Mouse (Mus musculus): ENCODE results near the gene Zfp108. TPM values are rescaled to one million over a fixed set of nuclear protein-coding genes. Genes with fewer than 3 reads are reported as not detected.
A peak's percentile ranks its signal among the peaks of the same experiment; 100 is the strongest.

The Zfp108 gene
- polyA plus RNA-seq (2012; rRNA removed): 3.1 and 4.1 TPM in 2 replicates
- polyA plus RNA-seq (2014; fragmentation: Nextera tagmentation; extraction: Ambion mirVana): 4.8 and 6.1 TPM in 2 replicates

- Histone ChIP-seq H3K27ac (replicated peaks; ENCODE audit: low read depth, low read length) (peak within 1 kb of the TSS; percentile 52; the same call in 1 of the 2 replicates), H3K36me3 (ENCODE audit: control insufficient read depth, insufficient read depth, low read length) (peaks cover 3% of the 10 kb centered on the region; the same call in 1 of the 2 replicates), H3K9ac (ENCODE audit: low read depth, low read length, severe bottlenecking) (peak within 1 kb of the TSS; percentile 65), H3K4me3 (replicated peaks; ENCODE audit: low read length) (peak within 1 kb of the TSS; percentile 49), H3K4me2 (replicated peaks; ENCODE audit: low read depth, low read length, severe bottlenecking) (peak within 1 kb of the TSS; percentile 44), H3K4me1 (ENCODE audit: control insufficient read depth, insufficient read depth, low read length) (0 out of 2 replicates have a peak, but pooled peaks cover 2% of the 10 kb centered on the region), H3K27me3 (ENCODE audit: control insufficient read depth, insufficient read depth, low read length) (no peaks in the 10 kb centered on the region), H3K9me3 (ENCODE audit: control insufficient read depth, low read length) (no peaks in the 10 kb centered on the region)
- ATAC-seq (ENCODE audit: low FRiP score, low read depth) (peak; percentile 93), DNase-seq (ENCODE audit: low spot score) (peak; percentile 94)
- WGBS: 18% methylated on average over 21 of the region's 21 CpGs
- peak; percentile 68; the same call in 1 of the 2 replicates for TF ChIP-seq POLR2A (IDR thresholded peaks at IDR 0.05; ENCODE audit: borderline replicate concordance, extremely low read depth, insufficient read depth, insufficient read length)
Observed at GRCm38 (mm10) chr7:24254633-24255474, at the start of gene Zfp108. Gene Zfp108, plus strand, starts transcription at chr7:24254794.

GRCm38 (mm10) chr7:24207488-24208261, 46.9 kb upstream of the Zfp108 start:
- peak; percentile 91 for ATAC-seq (ENCODE audit: low FRiP score, low read depth)
- Histone ChIP-seq H3K4me2 (replicated peaks; ENCODE audit: low read depth, low read length, severe bottlenecking) (peak overlapping the region; percentile 60), H3K9me3 (ENCODE audit: control insufficient read depth, low read length) (no peaks in the 10 kb centered on the region), H3K4me3 (replicated peaks; ENCODE audit: low read length) (peak overlapping the region; percentile 66), H3K36me3 (ENCODE audit: control insufficient read depth, insufficient read depth, low read length) (peaks cover 26% of the 10 kb centered on the region), H3K27me3 (ENCODE audit: control insufficient read depth, insufficient read depth, low read length) (no peaks in the 10 kb centered on the region), H3K4me1 (ENCODE audit: control insufficient read depth, insufficient read depth, low read length) (no peaks in the 10 kb centered on the region), H3K9ac (ENCODE audit: low read depth, low read length, severe bottlenecking) (peak overlapping the region; percentile 91), H3K27ac (replicated peaks; ENCODE audit: low read depth, low read length) (peak overlapping the region; percentile 81)
- DNase-seq (ENCODE audit: low spot score): peak; percentile 96
- 16% methylated on average over 23 of the region's 24 CpGs for WGBS
- no peak for TF ChIP-seq POLR2A (IDR thresholded peaks at IDR 0.05; ENCODE audit: borderline replicate concordance, extremely low read depth, insufficient read depth, insufficient read length)

GRCm38 (mm10) chr7:24208282-24208886, 46.2 kb upstream of the Zfp108 start:
- H3K4me1 ChIP-seq (ENCODE audit: control insufficient read depth, insufficient read depth, low read length): no peaks in the 10 kb centered on the region
- H3K4me2 ChIP-seq (replicated peaks; ENCODE audit: low read depth, low read length, severe bottlenecking): peak overlapping the region; percentile 60
- H3K9ac ChIP-seq (ENCODE audit: low read depth, low read length, severe bottlenecking): peak overlapping the region; percentile 91
- no peaks in the 10 kb centered on the region for H3K27me3 ChIP-seq (ENCODE audit: control insufficient read depth, insufficient read depth, low read length)
- H3K4me3 ChIP-seq (replicated peaks; ENCODE audit: low read length): peak overlapping the region; percentile 66
- DNase-seq (ENCODE audit: low spot score): no peak
- H3K27ac ChIP-seq (replicated peaks; ENCODE audit: low read depth, low read length): no peak overlapping the region
- ATAC-seq (ENCODE audit: low FRiP score, low read depth): no peak
- H3K9me3 ChIP-seq (ENCODE audit: control insufficient read depth, low read length): no peaks in the 10 kb centered on the region
- H3K36me3 ChIP-seq (ENCODE audit: control insufficient read depth, insufficient read depth, low read length): peaks cover 22% of the 10 kb centered on the region
- TF ChIP-seq POLR2A (IDR thresholded peaks at IDR 0.05; ENCODE audit: borderline replicate concordance, extremely low read depth, insufficient read depth, insufficient read length): no peak
- 59% methylated on average over 7 of the region's 7 CpGs for WGBS

GRCm38 (mm10) chr7:24210296-24210695, 44.3 kb upstream of the Zfp108 start:
- H3K9me3 ChIP-seq (ENCODE audit: control insufficient read depth, low read length): no peaks in the 10 kb centered on the region
- H3K9ac ChIP-seq (ENCODE audit: low read depth, low read length, severe bottlenecking): no peak overlapping the region
- no peak for DNase-seq (ENCODE audit: low spot score)
- ATAC-seq (ENCODE audit: low FRiP score, low read depth): no peak
- TF ChIP-seq POLR2A (IDR thresholded peaks at IDR 0.05; ENCODE audit: borderline replicate concordance, extremely low read depth, insufficient read depth, insufficient read length): no peak
- H3K27me3 ChIP-seq (ENCODE audit: control insufficient read depth, insufficient read depth, low read length): no peaks in the 10 kb centered on the region
- no peaks in the 10 kb centered on the region for H3K4me1 ChIP-seq (ENCODE audit: control insufficient read depth, insufficient read depth, low read length)
- peaks cover 4% of the 10 kb centered on the region; the same call in 1 of the 2 replicates for H3K36me3 ChIP-seq (ENCODE audit: control insufficient read depth, insufficient read depth, low read length)
- 67% methylated on average over 2 of the region's 2 CpGs for WGBS
- H3K4me2 ChIP-seq (replicated peaks; ENCODE audit: low read depth, low read length, severe bottlenecking): no peak overlapping the region
- no peak overlapping the region for H3K27ac ChIP-seq (replicated peaks; ENCODE audit: low read depth, low read length)
- H3K4me3 ChIP-seq (replicated peaks; ENCODE audit: low read length): no peak overlapping the region

GRCm38 (mm10) chr7:24211343-24211742, 43.3 kb upstream of the Zfp108 start, which contains the start of gene Zfp111:
Gene Zfp111, minus strand, starts transcription at chr7:24211443.
- Histone ChIP-seq H3K4me2 (replicated peaks; ENCODE audit: low read depth, low read length, severe bottlenecking) (no peak within 1 kb of the TSS), H3K9me3 (ENCODE audit: control insufficient read depth, low read length) (no peaks in the 10 kb centered on the region), H3K36me3 (ENCODE audit: control insufficient read depth, insufficient read depth, low read length) (no peaks in the 10 kb centered on the region), H3K27me3 (ENCODE audit: control insufficient read depth, insufficient read depth, low read length) (no peaks in the 10 kb centered on the region), H3K4me1 (ENCODE audit: control insufficient read depth, insufficient read depth, low read length) (no peaks in the 10 kb centered on the region), H3K9ac (ENCODE audit: low read depth, low read length, severe bottlenecking) (no peak within 1 kb of the TSS), H3K4me3 (replicated peaks; ENCODE audit: low read length) (no peak within 1 kb of the TSS), H3K27ac (replicated peaks; ENCODE audit: low read depth, low read length) (no peak within 1 kb of the TSS)
- whole genome bisulfite sequencing: 78% methylated on average over 5 of the region's 5 CpGs
- TF ChIP-seq POLR2A (IDR thresholded peaks at IDR 0.05; ENCODE audit: borderline replicate concordance, extremely low read depth, insufficient read depth, insufficient read length): no peak
- DNase-seq (ENCODE audit: low spot score) (no peak), ATAC-seq (ENCODE audit: low FRiP score, low read depth) (no peak)
